Mouse (Mus musculus): Measurements from ENCODE around the gene Gm49384.

The Gm49384 gene

DNA sequence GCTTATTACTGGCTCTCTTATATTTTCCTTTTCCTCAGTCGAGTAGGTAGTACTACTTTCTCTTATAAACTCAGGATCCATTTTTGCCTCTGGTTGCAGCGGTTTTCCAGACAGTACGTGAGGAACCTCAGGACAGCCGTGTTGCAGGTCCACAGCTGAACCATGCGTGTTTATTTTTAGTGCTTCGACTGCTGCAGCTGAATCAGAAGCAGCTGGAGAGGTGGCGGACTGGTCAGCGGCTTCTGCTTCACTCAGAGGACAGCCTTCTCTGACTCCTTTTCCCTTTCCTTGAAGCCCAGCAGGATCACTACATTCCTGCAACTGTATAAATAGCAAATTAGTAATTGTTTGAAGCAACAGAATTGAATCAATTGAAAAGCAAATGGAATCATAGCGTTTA, 14.0 kb downstream of the Gm49384 start:
- TF ChIP-seq GATA4 (IDR thresholded peaks at IDR 0.05; ENCODE audit: insufficient replicate concordance, low read length) = no peak

DNA sequence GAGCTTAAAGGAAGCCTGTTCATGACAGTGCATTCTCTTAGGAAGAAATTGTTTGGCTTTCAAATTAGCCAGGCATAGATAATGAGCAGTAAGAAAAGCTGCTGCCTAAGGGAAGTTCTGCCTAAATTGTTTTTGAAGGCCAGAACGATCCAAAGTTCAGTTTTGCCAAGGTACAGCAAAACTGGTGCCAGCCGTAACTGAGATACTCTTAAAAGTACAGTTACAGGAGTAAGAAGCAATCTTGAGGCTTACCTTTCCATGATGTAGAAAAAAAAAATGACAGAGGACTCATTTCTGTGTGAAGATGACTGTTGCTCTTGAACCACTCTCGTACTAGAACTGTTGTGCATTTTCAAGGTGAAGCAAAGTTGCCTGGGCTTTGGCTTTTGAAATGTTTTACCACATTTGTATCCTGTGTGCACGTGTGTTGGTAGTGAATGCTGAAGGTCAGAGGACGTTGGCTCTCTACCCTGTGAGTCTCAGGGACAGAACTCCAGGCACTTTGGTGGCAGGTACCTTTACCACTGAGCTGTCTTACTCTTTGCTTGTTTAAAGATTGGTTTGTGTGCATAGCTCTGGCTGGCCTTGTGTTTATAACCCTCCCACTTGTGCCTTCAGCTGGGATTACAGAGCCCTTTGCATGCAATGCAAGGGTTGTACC, 17.1 kb downstream of the Gm49384 start:
- no peak for TF ChIP-seq GATA4 (IDR thresholded peaks at IDR 0.05; ENCODE audit: insufficient replicate concordance, low read length)

DNA sequence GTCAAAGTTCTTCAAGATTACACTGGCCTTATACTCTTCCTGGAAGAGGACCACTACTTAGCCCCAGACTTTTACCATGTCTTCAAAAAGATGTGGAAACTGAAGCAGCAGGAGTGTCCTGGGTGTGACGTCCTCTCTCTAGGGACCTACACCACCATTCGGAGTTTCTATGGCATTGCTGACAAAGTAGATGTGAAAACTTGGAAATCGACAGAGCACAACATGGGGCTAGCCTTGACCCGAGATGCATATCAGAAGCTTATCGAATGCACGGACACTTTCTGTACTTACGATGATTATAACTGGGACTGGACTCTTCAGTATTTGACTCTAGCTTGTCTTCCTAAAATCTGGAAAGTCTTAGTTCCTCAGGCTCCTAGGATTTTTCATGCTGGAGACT, 18.7 kb downstream of the Gm49384 start:
- TF ChIP-seq GATA4 (IDR thresholded peaks at IDR 0.05; ENCODE audit: insufficient replicate concordance, low read length) = 0 out of 2 replicates have a peak, but pooled peaks have one; percentile 56

DNA sequence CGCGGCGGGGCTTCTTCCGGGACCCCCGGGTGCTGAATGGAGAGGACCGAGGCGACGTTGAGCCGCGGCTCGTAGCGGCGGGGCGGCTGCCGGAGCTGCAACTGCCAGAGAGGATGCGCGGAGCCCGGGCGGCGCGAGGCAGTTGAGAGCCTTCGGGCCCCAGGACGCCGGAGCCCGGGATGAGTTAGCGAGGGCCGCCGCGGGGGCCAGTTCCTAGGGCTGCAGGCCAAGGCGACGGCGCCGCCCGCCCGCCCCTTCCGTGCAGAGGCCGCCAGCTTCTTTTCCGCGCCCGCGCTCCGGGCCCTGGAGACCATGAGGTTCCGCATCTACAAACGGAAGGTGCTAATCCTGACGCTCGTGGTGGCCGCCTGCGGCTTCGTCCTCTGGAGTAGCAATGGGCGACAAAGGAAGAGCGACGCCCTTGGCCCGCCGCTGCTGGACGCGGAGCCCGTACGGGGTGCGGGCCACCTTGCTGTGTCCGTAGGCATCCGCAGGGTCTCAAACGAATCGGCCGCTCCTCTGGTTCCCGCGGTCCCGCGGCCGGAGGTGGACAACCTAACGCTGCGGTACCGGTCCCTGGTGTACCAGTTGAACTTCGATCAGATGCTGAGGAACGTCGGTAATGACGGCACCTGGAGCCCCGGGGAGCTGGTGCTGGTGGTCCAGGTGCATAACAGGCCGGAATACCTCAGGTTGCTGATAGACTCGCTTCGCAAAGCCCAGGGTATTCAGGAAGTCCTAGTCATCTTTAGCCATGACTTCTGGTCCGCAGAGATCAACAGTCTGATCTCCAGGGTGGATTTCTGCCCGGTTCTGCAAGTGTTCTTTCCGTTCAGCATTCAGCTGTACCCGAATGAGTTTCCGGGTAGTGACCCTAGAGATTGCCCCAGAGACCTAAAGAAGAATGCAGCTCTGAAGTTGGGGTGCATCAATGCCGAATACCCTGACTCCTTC, 19.4 kb downstream of the Gm49384 start:
- TF ChIP-seq GATA4 (IDR thresholded peaks at IDR 0.05; ENCODE audit: insufficient replicate concordance, low read length) = no peak

DNA sequence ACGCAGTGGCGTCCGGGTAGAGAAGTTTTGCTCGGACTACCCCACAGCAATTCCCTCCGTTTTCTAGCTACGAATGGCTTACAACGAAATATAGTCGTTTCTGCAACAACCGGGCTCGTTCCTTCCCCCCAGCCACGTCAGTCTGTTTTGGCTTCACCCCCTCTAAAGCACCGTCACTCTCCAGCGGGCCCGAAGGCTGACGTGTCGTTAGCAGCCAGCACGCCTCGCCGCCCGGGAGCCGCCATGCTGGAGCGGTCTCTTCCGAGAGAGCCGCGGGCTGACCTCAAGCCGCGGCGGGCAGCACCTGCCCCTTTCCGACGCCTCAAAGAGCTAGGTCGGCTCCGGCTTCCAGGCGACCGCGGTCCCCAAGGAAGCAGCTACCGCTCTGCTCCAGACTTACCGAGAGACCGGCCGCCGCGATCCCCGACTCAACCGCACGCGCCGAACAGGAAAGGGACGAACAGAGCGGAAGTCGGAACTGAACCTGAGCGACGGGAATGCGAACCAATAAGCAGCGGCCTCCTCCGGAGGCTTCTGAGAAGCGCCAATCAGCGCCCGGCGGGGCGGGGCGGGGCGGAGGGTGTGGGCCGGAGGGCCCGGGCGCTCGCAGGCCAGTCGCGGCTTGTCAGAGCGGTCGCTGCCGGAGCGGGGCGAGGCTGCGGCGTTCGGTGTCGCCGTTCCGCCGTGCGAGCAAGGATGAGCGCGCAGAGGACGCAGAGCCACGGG, 20.3 kb downstream of the Gm49384 start, which contains the start of the genes Rpl36al and Mgat2:
Gene Rpl36al (minus strand): TSS at position 501 of the 726 bp plus-strand sequence.
Gene Mgat2 (plus strand): TSS at position 575 of the 726 bp plus-strand sequence.
- TF ChIP-seq GATA4 (IDR thresholded peaks at IDR 0.05; ENCODE audit: insufficient replicate concordance, low read length) = no peak; the same call in 1 of the 2 replicates

DNA sequence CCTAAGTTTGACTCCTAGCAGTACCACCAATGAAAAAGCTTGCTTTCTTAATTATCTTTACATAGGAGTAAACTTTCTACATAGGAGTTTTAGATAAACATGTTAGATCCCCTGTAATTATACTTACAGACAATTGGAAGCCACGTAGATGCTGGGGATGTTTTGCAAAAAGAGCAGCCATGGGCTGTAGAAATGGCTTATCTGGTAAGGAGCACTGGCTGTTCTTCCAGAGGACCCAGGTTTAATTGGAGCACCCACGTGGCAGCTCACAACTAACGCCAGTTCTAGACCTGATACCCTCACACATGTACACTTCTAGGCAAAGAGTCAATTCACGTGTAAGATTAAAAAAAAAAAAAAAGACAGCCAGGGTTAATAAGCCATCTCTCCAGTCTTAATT, 22.3 kb downstream of the Gm49384 start:
- TF ChIP-seq GATA4 (IDR thresholded peaks at IDR 0.05; ENCODE audit: insufficient replicate concordance, low read length) = no peak

DNA sequence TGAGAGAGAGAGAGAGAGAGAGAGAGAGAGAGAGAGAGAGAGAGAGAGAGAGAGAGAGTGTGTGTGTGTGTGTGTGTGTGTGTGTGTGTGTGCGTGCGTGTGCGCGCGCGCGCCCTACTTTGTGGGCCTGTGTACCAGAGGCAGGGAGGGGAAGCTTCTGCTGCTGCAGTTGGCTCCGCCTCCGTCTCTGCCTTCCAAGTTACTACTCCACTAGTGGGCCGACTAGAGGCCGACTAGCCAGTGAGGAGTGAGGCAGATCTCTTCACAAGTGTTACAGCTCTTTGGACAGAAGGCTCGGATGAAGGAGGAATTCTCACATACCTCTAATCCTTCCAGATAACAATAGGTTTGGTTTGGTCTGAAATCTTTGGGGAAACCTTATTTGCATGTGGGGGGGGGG, 24.7 kb downstream of the Gm49384 start:
- TF ChIP-seq GATA4 (IDR thresholded peaks at IDR 0.05; ENCODE audit: insufficient replicate concordance, low read length) = no peak

DNA sequence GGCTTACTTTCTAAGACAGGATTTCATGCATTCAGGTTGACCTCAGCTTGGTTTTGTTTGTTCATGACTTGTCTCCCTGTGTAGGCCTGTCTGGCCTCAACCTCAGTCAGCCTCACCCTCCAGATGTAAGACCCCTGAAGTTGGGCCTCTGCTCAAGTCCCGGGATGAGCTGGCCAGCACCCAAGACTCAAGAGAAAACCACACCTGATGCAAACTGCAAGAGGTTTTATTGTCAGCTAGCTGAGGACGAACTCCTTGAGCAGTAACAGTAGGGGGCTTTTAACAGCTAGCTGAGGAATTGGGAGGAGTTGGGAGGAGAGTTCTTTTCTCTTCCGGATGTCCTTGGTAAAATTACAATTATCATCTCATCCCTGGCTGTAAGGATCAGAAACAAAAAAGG, 26.5 kb downstream of the Gm49384 start:
- no peak for TF ChIP-seq GATA4 (IDR thresholded peaks at IDR 0.05; ENCODE audit: insufficient replicate concordance, low read length)

DNA sequence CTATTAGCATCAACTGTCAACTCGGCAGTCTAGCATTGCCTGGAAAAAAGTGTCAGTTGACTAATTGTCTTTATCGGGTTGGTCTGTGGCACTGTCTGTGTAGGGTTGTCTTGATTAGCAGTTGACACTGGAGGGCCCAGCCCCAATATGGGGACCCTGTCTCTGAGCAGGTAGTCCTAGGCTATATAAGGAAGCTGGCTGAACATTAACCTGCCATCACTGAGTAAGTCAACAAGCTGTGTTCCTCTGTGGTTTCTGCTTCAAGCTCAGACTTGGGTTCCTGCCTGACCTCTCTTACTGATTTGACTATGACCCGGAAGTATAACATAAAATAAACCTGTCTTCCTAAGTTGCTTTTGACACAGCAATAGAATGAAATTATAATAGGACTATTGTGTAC, 28.1 kb downstream of the Gm49384 start:
- TF ChIP-seq GATA4 (IDR thresholded peaks at IDR 0.05; ENCODE audit: insufficient replicate concordance, low read length) = no peak

DNA sequence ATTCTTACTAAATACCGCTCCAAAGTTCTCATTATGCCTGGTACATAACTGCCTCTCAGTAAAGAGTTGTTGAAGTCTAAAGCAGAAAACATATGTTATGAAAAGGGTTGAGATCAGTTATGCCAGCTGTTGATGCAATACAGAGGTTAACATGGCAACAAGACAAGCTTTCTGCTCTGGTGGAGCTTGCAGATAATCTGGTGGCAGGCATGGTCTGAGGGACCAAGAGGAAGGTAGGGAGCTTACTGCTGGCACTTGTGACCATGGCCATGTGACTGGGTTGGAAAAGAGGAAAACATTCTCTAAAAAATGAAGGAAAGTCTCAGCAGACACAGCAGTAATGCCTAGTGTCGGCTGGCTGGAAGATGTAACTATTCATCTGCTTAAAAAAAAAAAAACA, 32.8 kb downstream of the Gm49384 start:
- TF ChIP-seq GATA4 (IDR thresholded peaks at IDR 0.05; ENCODE audit: insufficient replicate concordance, low read length) = no peak

DNA sequence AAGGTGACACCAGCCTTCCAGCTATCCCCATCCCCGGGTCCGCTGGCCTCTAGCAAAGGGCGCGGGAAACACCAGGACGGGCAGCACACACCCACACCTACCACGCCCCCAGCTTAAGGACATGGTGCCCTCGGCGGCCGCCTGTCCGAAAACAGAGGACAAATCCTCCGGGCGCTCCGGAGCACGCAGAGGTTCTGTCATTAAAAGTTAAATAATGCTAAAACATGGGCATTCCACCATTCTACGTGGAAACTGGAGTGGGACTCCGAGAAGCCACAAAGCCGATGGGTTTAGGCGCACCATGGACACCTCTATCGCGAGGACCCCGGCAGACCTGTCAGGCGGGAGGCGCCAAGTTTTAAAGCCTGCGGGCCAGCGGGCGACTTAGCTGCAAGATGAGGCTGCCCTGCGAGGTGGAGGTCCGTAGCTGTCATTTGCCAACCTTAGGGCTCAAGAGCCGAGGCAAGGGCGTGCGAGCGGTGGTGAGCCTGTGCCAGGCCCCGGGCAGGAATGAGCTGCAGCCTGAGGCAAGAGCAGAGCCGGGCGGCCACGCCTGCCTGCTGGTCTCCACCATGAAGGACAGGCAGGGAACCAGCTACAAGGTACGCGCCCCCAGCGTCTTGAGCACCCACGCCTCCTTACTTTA, 35.5 kb downstream of the Gm49384 start, which contains the start of gene Lrr1:
Gene Lrr1 (plus strand): TSS at position 354 of the 646 bp plus-strand sequence.
- no peak for TF ChIP-seq GATA4 (IDR thresholded peaks at IDR 0.05; ENCODE audit: insufficient replicate concordance, low read length)

DNA sequence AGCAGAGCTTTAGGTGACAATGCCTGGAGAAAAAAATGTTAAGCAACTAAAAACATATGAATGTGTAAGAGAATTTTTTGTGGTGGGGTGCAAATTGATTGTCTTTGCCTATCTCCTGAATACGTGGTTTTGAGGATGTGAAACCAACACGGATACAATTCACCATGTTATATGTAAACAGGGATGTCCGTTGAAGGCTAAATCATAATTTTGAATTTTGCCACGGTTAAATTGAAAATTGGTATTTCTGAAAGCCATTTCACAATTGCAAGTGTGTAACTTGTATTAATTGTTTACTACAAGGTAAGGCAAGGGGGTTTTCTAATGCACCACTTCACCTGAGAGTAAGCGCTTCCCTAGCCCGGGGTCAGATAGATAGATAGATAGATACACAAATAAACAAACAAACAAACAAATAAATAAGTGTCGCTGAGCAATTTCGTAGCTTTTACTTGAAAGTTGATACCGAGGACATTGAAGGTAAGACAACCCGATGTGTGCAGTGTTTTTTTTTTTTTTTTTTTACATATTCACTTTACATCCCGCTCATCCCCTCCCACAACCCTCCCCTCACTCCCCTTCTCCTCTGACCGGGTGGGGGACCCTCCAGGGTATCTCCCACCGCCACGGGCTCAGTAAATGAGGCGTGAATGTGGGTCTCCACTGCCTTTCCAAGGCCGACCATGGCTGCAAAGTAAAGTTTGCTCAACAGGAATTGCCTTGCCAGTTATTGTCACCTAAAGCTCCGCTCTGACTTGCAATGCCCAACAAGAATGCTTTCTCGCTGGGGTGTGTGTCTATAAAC, 36.2 kb downstream of the Gm49384 start:
- TF ChIP-seq GATA4 (IDR thresholded peaks at IDR 0.05; ENCODE audit: insufficient replicate concordance, low read length) = no peak

DNA sequence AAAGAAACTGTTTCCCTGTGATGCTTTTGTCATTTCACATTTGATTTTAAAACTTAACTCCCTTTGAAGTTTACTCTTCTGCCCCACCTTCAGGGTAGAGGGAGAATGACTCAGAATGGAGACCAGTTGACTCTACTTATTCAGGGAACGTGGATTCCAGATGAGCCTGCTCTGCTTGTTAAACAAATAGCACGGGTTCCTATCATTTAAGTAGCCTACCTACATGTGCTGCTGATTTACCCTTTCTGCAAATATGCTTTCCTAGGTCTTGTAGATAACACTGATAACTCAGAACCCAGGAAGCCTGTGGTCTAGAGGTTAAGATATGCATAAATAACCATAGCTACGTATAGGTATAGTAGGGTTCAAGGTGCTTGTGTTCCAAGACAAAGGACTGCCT, 39.2 kb downstream of the Gm49384 start:
- TF ChIP-seq GATA4 (IDR thresholded peaks at IDR 0.05; ENCODE audit: insufficient replicate concordance, low read length) = no peak

DNA sequence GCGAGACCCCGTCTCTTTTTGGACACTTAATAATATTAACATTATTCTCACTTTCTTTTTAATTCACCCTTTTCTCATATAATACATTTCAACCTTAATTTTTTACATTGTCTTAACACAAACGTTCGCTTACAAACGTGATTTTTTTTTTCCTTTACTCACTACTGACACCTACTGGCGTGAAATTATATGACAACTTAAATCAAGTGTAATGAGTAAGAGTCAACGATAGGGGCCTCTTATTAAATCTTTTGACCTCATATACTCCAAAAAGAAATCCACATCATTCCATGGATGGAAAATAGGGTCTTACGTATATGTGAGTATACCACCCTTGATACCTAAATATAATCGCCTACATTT, 44.5 kb downstream of the Gm49384 start:
- TF ChIP-seq GATA4 (IDR thresholded peaks at IDR 0.05; ENCODE audit: insufficient replicate concordance, low read length) = no peak

Measured in liver, adult (tissue).